ENCODE assay signal across 9 mouse cellular contexts in genomic region chr16:77330996-77331395, GRCm38 (mm10).
DNase-seq lines count a peak whose midpoint lies in the region; ATAC-seq and TF ChIP-seq lines count a peak whose summit lies in the region.
"Had no signal": no experiment of that assay in that cellular context is flagged by ENCODE, and none has a peak within 500 bp of the region (broad histone marks: within the 10 kb centered on the region; RNA-seq: fewer than 3 reads in every experiment).

No protein-coding gene starts in this region.

- intact Hi-C loops in left cerebral cortex, adult 2 months (cut with DNase I): loop anchor here (1.0 to 5.0 kb wide), 2 partner anchors 90 to 171 kb away; no protein-coding TSS in a partner anchor

- H3K9ac ChIP-seq in forebrain, embryonic 15.5 days (replicated peaks): peak overlapping the region; percentile 7; the same call in 1 of the 2 replicates
- peak overlapping the region; percentile 65 for H3K9ac ChIP-seq in hindbrain, embryonic 13.5 days
- peak overlapping the region; percentile 71 for H3K9ac ChIP-seq in limb, embryonic 14.5 days (ENCODE audit: low read depth, low read length, severe bottlenecking)
- H3K9ac ChIP-seq in midbrain, embryonic 13.5 days (replicated peaks): peak overlapping the region; percentile 74

- DNase-seq in left cerebral cortex, adult 2 months (ENCODE audit: extremely low spot score in 1 of 2, low spot score in 2 of 2): no peak
- no peak for DNase-seq in left cerebral cortex, adult 11 months (ENCODE audit: low spot score)
- peak; percentile 89 for DNase-seq in limb, embryonic 14.5 days (ENCODE audit: low spot score)
- DNase-seq in thymus, postnatal 10 days (ENCODE audit: low spot score in 2 of 2): peak; percentile 19 to 38
- DNase-seq in cerebellum, adult 9-10 months: no peak

- 0 out of 2 replicates have a peak, but pooled peaks have one; percentile 33 for ATAC-seq in forebrain, embryonic 15.5 days (replicated peaks)
- ATAC-seq in hindbrain, embryonic 13.5 days (ENCODE audit: low FRiP score): no peak
- peak; percentile 65 for ATAC-seq in limb, embryonic 14.5 days (ENCODE audit: low FRiP score, low read depth)
- 0 out of 2 replicates have a peak, but pooled peaks have one; percentile 31 for ATAC-seq in midbrain, embryonic 13.5 days

- WGBS in forebrain, embryonic 15.5 days: 3% methylated on average over 8 of the region's 8 CpGs
- 7% methylated on average over 8 of the region's 8 CpGs for WGBS in hindbrain, embryonic 13.5 days
- WGBS in limb, embryonic 14.5 days: 5% methylated on average over 8 of the region's 8 CpGs
- WGBS in midbrain, embryonic 13.5 days: 4% methylated on average over 8 of the region's 8 CpGs

- peaks cover 25% of the 10 kb centered on the region for H3K4me1 ChIP-seq in forebrain, embryonic 15.5 days
- peaks cover 26% of the 10 kb centered on the region for H3K4me1 ChIP-seq in hindbrain, embryonic 13.5 days (replicated peaks)
- H3K4me1 ChIP-seq in limb, embryonic 14.5 days (ENCODE audit: control insufficient read depth, insufficient read depth, low read length): no peaks in the 10 kb centered on the region; the same call in 1 of the 2 replicates
- H3K4me1 ChIP-seq in midbrain, embryonic 13.5 days (replicated peaks): peaks cover 42% of the 10 kb centered on the region

- peak overlapping the region; percentile 88 for H3K27ac ChIP-seq in left cerebral cortex, adult 2 months
- H3K27ac ChIP-seq in forebrain, embryonic 15.5 days (replicated peaks): peak overlapping the region; percentile 81
- H3K27ac ChIP-seq in hindbrain, embryonic 13.5 days: peak overlapping the region; percentile 76
- peak overlapping the region; percentile 98 for H3K27ac ChIP-seq in limb, embryonic 14.5 days (replicated peaks; ENCODE audit: low read depth, low read length)
- peak overlapping the region; percentile 91 for H3K27ac ChIP-seq in midbrain, embryonic 13.5 days

- H3K4me2 ChIP-seq in forebrain, embryonic 15.5 days (replicated peaks): peak overlapping the region; percentile 43
- peak overlapping the region; percentile 50 for H3K4me2 ChIP-seq in hindbrain, embryonic 13.5 days
- peak overlapping the region; percentile 52 for H3K4me2 ChIP-seq in limb, embryonic 14.5 days (replicated peaks; ENCODE audit: low read depth, low read length, severe bottlenecking)
- peak overlapping the region; percentile 60 for H3K4me2 ChIP-seq in midbrain, embryonic 13.5 days (replicated peaks)

- peak overlapping the region; percentile 40 for H3K4me3 ChIP-seq in left cerebral cortex, adult 2 months
- peak overlapping the region; percentile 39 for H3K4me3 ChIP-seq in forebrain, embryonic 15.5 days
- peak overlapping the region; percentile 41 for H3K4me3 ChIP-seq in hindbrain, embryonic 13.5 days
- H3K4me3 ChIP-seq in limb, embryonic 14.5 days (replicated peaks; ENCODE audit: low read length): peak overlapping the region; percentile 57
- peak overlapping the region; percentile 49 for H3K4me3 ChIP-seq in midbrain, embryonic 13.5 days (replicated peaks)

- no peaks in the 10 kb centered on the region for H3K27me3 ChIP-seq in forebrain, embryonic 15.5 days
- no peaks in the 10 kb centered on the region for H3K27me3 ChIP-seq in hindbrain, embryonic 13.5 days
- no peaks in the 10 kb centered on the region for H3K27me3 ChIP-seq in limb, embryonic 14.5 days (ENCODE audit: control insufficient read depth, insufficient read depth, low read length)
- no peaks in the 10 kb centered on the region for H3K27me3 ChIP-seq in midbrain, embryonic 13.5 days
- H3K27me3 ChIP-seq: CH12.LX had no signal

- TF ChIP-seq POLR2A in limb, embryonic 14.5 days (IDR thresholded peaks at IDR 0.05; ENCODE audit: borderline replicate concordance, extremely low read depth, insufficient read depth, insufficient read length): no peak

- no peak for TF ChIP-seq CTCF in left cerebral cortex, adult 2 months (IDR thresholded peaks at IDR 0.05)

- H3K9me3 ChIP-seq in forebrain, embryonic 15.5 days: no peaks in the 10 kb centered on the region
- no peaks in the 10 kb centered on the region; the same call in 1 of the 2 replicates for H3K9me3 ChIP-seq in hindbrain, embryonic 13.5 days
- no peaks in the 10 kb centered on the region for H3K9me3 ChIP-seq in limb, embryonic 14.5 days (ENCODE audit: control insufficient read depth, low read length)
- no peaks in the 10 kb centered on the region for H3K9me3 ChIP-seq in midbrain, embryonic 13.5 days

- H3K36me3 ChIP-seq in forebrain, embryonic 15.5 days: no peaks in the 10 kb centered on the region
- peaks cover 4% of the 10 kb centered on the region; the same call in 1 of the 2 replicates for H3K36me3 ChIP-seq in hindbrain, embryonic 13.5 days
- H3K36me3 ChIP-seq in limb, embryonic 14.5 days (ENCODE audit: control insufficient read depth, insufficient read depth, low read length): peaks cover 5% of the 10 kb centered on the region; the same call in 1 of the 2 replicates
- H3K36me3 ChIP-seq in midbrain, embryonic 13.5 days: 0 out of 2 replicates have a peak, but pooled peaks cover 5% of the 10 kb centered on the region

Comparison
In these comparisons a context has a peak if more than half of its experiments do, and no peak if none do; other contexts are left out.
1. DNase-seq: peak in limb, embryonic 14.5 days (single experiment) and thymus, postnatal 10 days (2 of 2); none in left cerebral cortex, adult 2 months (0 of 2), left cerebral cortex, adult 11 months (single experiment) and cerebellum, adult 9-10 months (single experiment).
2. H3K9ac ChIP-seq: peak in every context shown above with its lines; median percentile 74 in midbrain, embryonic 13.5 days; 71 in limb, embryonic 14.5 days; 65 in hindbrain, embryonic 13.5 days; 7 in forebrain, embryonic 15.5 days.
3. Peak in every context shown above with its lines, with median percentiles within 50 percentile points of each other: H3K27ac ChIP-seq, H3K4me3 ChIP-seq and H3K4me2 ChIP-seq.